ENCODE assay signal across 10 mouse cellular contexts in the genomic region with DNA sequence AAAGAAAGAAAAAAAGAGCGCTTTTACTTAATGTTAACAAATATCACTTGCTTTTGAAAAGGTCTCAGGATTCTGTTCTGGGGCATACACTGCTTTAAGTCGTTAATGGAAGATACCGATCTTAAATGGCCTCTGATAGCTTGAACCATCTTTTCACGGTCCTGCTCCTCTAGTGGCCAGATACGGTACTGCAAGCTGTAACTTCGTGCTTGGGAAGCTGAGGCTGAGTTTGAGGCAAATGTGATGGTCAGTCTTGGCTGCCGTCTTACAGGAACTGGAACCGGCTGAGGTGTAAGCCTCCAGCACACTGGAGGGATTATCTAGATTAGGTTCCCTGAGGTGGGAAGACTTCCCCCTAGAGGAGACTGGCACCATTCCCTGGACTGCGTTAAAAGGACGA. TPM values are rescaled to one million over a fixed set of nuclear protein-coding genes. Genes with fewer than 3 reads are reported as not detected.
DNase-seq lines count a peak whose midpoint lies in the region; ATAC-seq and TF ChIP-seq lines count a peak whose summit lies in the region.
"Had no signal": no experiment of that assay in that cellular context is flagged by ENCODE, and none has a peak within 500 bp of the region (broad histone marks: within the 10 kb centered on the region; RNA-seq: fewer than 3 reads in every experiment).

No protein-coding gene starts in this region.

- ATAC-seq in erythroid progenitor cell, adult 5-6 weeks (replicated peaks; ENCODE audit: low FRiP score, poor library complexity, severe bottlenecking) = peak; percentile 78
- peak; percentile 86 for ATAC-seq in megakaryocyte, adult 5-6 weeks (ENCODE audit: poor library complexity, severe bottlenecking)

- peak; percentile 88 for TF ChIP-seq CTCF in layer of hippocampus, adult 2 months (conservative IDR thresholded peaks at IDR 0.05)

- peak; percentile 4 to 9 for DNase-seq in cerebellum, adult 18-20 months
- no peak for DNase-seq in cerebellum, adult 11 months
- peak in 1 of 2 experiments; percentile 14 for DNase-seq in layer of hippocampus, adult 2 months (ENCODE audit: low spot score in 2 of 2)
- no peak for DNase-seq in layer of hippocampus, adult 9-10 months (ENCODE audit: low spot score)
- DNase-seq in R1 (ENCODE audit: low read depth, low spot score) = peak; percentile 72
- DNase-seq in thymus, postnatal 25 days = peak; percentile 37

- H3K4me3 ChIP-seq in layer of hippocampus, adult 2 months = no peak overlapping the region
- H3K4me3 ChIP-seq: hindbrain, embryonic 15.5 days; neural tube, embryonic 12.5 days had no signal

- no peak overlapping the region for H3K27ac ChIP-seq in layer of hippocampus, adult 2 months
- H3K27ac ChIP-seq: hindbrain, embryonic 15.5 days; neural tube, embryonic 12.5 days had no signal

RNA-seq across cellular contexts. Expression of gene Qrsl1, which starts 30.8 kb away (rescaled TPM):
- total RNA-seq in layer of hippocampus, adult 2 months (2021) = 10 to 100 TPM; 15.2 to 16.1 TPM
- 9.7 and 10.1 TPM in 2 replicates for total RNA-seq in erythroid progenitor cell, adult 5-6 weeks (2015; ENCODE audit: low replicate concordance)
- total RNA-seq in erythroid progenitor cell, adult 5-6 weeks (2017; ENCODE audit: low replicate concordance) = 1.2 and 3.2 TPM in 2 replicates
- total RNA-seq in megakaryocyte, adult 5-6 weeks (2015) = 13.3 and 18.1 TPM in 2 replicates
- total RNA-seq in megakaryocyte, adult 5-6 weeks (2017) = 10.2 and 11.2 TPM in 2 replicates

RNA-seq across cellular contexts. Expression of gene Rtn4ip1, which starts 30.9 kb away (rescaled TPM):
- total RNA-seq in layer of hippocampus, adult 2 months (2021) = 10 to 100 TPM; 14.1 to 15.8 TPM
- 5.4 and 7.9 TPM in 2 replicates for total RNA-seq in erythroid progenitor cell, adult 5-6 weeks (2015; ENCODE audit: low replicate concordance)
- total RNA-seq in erythroid progenitor cell, adult 5-6 weeks (2017; ENCODE audit: low replicate concordance) = 2.6 and 5.0 TPM in 2 replicates
- 8.7 and 9.1 TPM in 2 replicates for total RNA-seq in megakaryocyte, adult 5-6 weeks (2015)
- 4.6 and 8.1 TPM in 2 replicates for total RNA-seq in megakaryocyte, adult 5-6 weeks (2017)

Comparison
In these comparisons a context has a peak if more than half of its experiments do, and no peak if none do; other contexts are left out.
1. DNase-seq: peak in cerebellum, adult 18-20 months (2 of 2), R1 (single experiment) and thymus, postnatal 25 days (single experiment); none in cerebellum, adult 11 months (single experiment) and layer of hippocampus, adult 9-10 months (single experiment).